Mouse (Mus musculus) liver, postnatal 0 days (tissue): Measurements from ENCODE around the gene Hapln2.

Experiments used
- CTCF ChIP-seq: sonication (generic); IDR thresholded peaks from 2 replicates; pipeline ENCODE4 v1.5.1; 2016; ENCODE audit warnings: antibody characterized with exemption, low read depth
- EP300 ChIP-seq: IDR thresholded peaks from 2 replicates; pipeline ENCODE4 v1.6.1; 2016; ENCODE audit warnings: antibody characterized with exemption, low read depth, mild to moderate bottlenecking

DNA sequence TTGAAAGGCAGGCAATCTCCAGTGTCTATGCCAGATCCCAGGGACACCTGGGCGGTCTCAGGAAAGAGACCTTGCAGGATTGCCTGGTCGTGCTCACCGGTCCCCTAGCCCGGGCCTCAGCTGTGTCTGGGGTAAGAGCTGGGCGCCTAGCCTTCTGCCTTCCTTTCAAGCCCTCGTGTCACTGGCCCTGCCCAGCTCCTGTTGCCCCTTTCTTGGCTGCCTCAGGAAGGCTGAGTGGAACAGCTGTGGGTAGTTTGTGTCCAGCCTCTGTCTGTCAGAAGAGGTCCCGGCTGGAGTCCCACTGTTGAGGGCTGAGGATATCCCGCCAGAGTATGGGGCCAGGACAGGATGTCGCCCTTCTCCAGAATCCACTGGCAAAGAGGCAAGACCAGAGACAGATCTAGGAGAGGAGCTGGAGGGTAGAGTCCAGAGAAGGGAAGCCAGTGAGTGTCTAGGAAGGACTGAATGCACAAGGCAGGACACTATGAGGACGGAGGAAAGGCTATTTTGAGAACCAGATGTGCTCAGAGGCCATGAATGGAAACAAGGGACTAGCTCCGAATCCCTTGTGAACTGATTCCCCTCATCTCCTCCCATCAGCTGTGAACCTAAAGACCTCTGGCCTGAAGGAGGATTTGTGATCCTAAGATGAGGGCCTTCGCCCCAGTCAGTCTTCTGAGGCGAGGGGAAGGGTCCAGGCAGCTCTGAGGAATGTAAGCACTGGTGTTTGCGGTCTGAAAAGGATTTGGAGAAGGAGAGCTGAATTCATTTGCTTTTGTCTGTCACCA is 53.6 kb downstream of the Hapln2 start:
- TF ChIP-seq EP300 (no peak), CTCF (no peak)
